Mouse (Mus musculus) myocyte (in vitro differentiated cells): ENCODE results near the gene Gas2l3.

Experiments used
- CEBPB ChIP-seq: IDR thresholded peaks from 2 replicates; pipeline ENCODE4 v1.6.1; 2011; ENCODE audit warnings: mild to moderate bottlenecking, moderate library complexity; ENCODE audit not compliant: poor library complexity, insufficient read depth, severe bottlenecking
- E2F4 ChIP-seq: IDR thresholded peaks from one replicate; pipeline ENCODE4 v1.6.1; 2011; ENCODE audit warnings: mild to moderate bottlenecking, control low read depth, moderate library complexity; ENCODE audit not compliant: insufficient read depth
- MAX ChIP-seq: IDR thresholded peaks from one replicate; pipeline ENCODE4 v1.6.1; 2011; ENCODE audit warnings: low read depth, mild to moderate bottlenecking, control low read depth
- MYOD1 ChIP-seq, 3 experiments: IDR thresholded peaks; one replicate each; pipeline ENCODE4 v1.6.1; 2011; ENCODE audit warnings: control low read depth in 2 of 3, low read depth in 2 of 3, mild to moderate bottlenecking in 2 of 3, moderate library complexity in 1 of 3; ENCODE audit not compliant: insufficient read length in 2 of 3, control insufficient read depth in 1 of 3
- MYOG ChIP-seq, 3 experiments: IDR thresholded peaks; one replicate each; pipeline ENCODE4 v1.6.1; 2011; ENCODE audit warnings: control low read depth in 2 of 3, low read depth in 2 of 3, mild to moderate bottlenecking in 2 of 3; ENCODE audit not compliant: insufficient read length in 2 of 3, control insufficient read depth in 1 of 3, insufficient read depth in 1 of 3
- POLR2A ChIP-seq: IDR thresholded peaks from one replicate; pipeline ENCODE4 v1.6.1; 2011; ENCODE audit warnings: low read depth, mild to moderate bottlenecking, control low read depth, moderate library complexity; ENCODE audit not compliant: insufficient read length
- POLR2AphosphoS2 ChIP-seq: IDR thresholded peaks from one replicate; pipeline ENCODE4 v1.6.1; 2011; ENCODE audit warnings: low read depth, control low read depth; ENCODE audit not compliant: insufficient read length
- REST ChIP-seq: IDR thresholded peaks from one replicate; pipeline ENCODE4 v1.6.1; 2011; ENCODE audit warnings: mild to moderate bottlenecking, control low read depth, moderate library complexity; ENCODE audit not compliant: insufficient read depth, insufficient read length
- SRF ChIP-seq: IDR thresholded peaks from one replicate; pipeline ENCODE4 v1.6.1; 2011; ENCODE audit warnings: low read depth; ENCODE audit not compliant: control insufficient read depth, insufficient read length
- TCF12 ChIP-seq: IDR thresholded peaks from one replicate; pipeline ENCODE4 v1.6.1; 2011; ENCODE audit warnings: mild to moderate bottlenecking, control low read depth; ENCODE audit not compliant: poor library complexity, insufficient read depth, severe bottlenecking
- TCF3 ChIP-seq: IDR thresholded peaks from one replicate; pipeline ENCODE4 v1.6.1; 2011; ENCODE audit warnings: low read depth, control low read depth; ENCODE audit not compliant: insufficient read length
- USF1 ChIP-seq: IDR thresholded peaks from one replicate; pipeline ENCODE4 v1.6.1; 2011; ENCODE audit warnings: low read depth, mild to moderate bottlenecking, control low read depth, moderate library complexity

DNA sequence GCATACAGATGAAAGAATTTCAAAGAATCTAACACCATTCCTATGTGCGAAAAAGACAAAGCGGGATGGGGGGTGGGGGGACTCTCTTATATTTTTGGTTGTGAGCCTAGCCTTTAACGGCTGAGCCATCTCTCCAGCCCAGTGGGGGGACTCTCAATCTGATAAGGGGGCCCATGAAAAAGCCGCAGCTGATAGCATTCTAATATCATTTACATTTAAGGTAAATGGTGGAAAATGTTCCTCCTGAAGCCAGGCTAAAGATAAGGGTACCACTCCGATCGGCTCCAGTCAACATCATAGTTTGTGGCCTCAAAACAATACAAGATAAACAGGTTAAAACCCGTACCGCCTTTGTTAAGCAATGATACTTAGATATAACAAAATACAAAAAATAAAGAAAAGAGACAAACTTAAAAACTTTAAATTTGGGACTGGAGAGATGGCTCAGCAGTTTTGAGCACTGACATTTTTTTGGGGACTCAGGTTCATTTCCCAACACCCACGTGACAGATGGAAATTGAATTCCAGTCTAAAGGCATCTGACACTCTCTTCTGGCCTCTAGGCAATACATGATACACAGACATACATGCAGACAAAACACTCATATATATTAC lies 20.5 kb downstream of the Gas2l3 start:
- TF ChIP-seq MAX (no peak), USF1 (no peak), POLR2A (no peak), TCF12 (no peak), CEBPB (no peak), MYOD1 (IDR thresholded peaks at IDR 0.05; ENCODE audit: control insufficient read depth in 1 of 3, insufficient read length in 2 of 3, low read depth in 2 of 3) (no peak), SRF (no peak), MYOG (IDR thresholded peaks at IDR 0.05; ENCODE audit: control insufficient read depth in 1 of 3, insufficient read depth in 1 of 3, insufficient read length in 2 of 3, low read depth in 2 of 3) (no peak), POLR2AphosphoS2 (no peak), E2F4 (no peak), TCF3 (no peak), REST (no peak)
